Mouse (Mus musculus): ENCODE data around the gene Fam89a. TPM values are rescaled to one million over a fixed set of nuclear protein-coding genes. Genes with fewer than 3 reads are reported as not detected.
A peak's percentile ranks its signal among the peaks of the same experiment; 100 is the strongest.

Gene Fam89a
- 0.90 and 1.9 TPM in 2 replicates for polyA plus RNA-seq (2015; fragmentation: Nextera tagmentation; extraction: Ambion mirVana)

- Histone ChIP-seq H3K27me3 (replicated peaks; ENCODE audit: control insufficient read depth, insufficient read depth, low read length) (peaks cover 38% of the 10 kb centered on the region), H3K4me2 (ENCODE audit: low read length) (peak within 1 kb of the TSS; percentile 84), H3K27ac (ENCODE audit: low read depth, low read length) (no peak within 1 kb of the TSS), H3K4me3 (ENCODE audit: low read length) (peak within 1 kb of the TSS; percentile 53), H3K36me3 (ENCODE audit: control insufficient read depth, insufficient read depth, low read length) (no peaks in the 10 kb centered on the region), H3K4me1 (ENCODE audit: control insufficient read depth, insufficient read depth, low read depth, low read length) (peaks cover 15% of the 10 kb centered on the region), H3K9me3 (ENCODE audit: control insufficient read depth, low read length) (no peaks in the 10 kb centered on the region), H3K9ac (ENCODE audit: low read depth, low read length) (peak within 1 kb of the TSS; percentile 57)
- peak; percentile 41 for ATAC-seq
- WGBS = under 1% methylated on average over 35 of the region's 41 CpGs
These were observed at the start of gene Fam89a for GRCm38 (mm10) chr8:124751709-124752173. TSS of gene Fam89a (minus strand) at chr8:124751832.

DNA sequence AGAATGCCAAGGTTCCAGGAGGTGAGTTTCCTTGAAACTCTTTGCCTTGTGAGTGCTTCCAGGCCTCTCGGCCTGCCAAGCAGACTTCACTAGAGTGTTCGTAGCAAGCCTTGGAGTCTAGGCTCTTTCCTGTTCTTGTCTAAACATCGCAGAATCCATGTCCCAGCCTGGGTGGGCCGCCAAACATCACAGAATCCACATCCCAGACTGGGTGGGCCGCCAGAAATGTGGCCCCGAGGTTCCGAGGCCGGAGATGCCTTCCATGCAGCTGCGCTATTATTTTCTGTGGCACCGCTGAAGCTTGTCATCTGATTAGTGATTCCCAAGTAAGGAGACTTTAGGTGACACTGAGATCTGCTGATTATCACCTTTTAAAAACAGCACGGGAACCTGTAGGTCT, 48.9 kb upstream of the Fam89a start:
- H3K4me2 ChIP-seq (ENCODE audit: low read length) = no peak overlapping the region
- H3K27ac ChIP-seq (ENCODE audit: low read depth, low read length) = no peak overlapping the region
- no peak overlapping the region for H3K9ac ChIP-seq (ENCODE audit: low read depth, low read length)
- H3K36me3 ChIP-seq (ENCODE audit: control insufficient read depth, insufficient read depth, low read length) = peaks cover 2% of the 10 kb centered on the region
- H3K27me3 ChIP-seq (replicated peaks; ENCODE audit: control insufficient read depth, insufficient read depth, low read length) = no peaks in the 10 kb centered on the region
- no peak overlapping the region for H3K4me3 ChIP-seq (ENCODE audit: low read length)
- H3K4me1 ChIP-seq (ENCODE audit: control insufficient read depth, insufficient read depth, low read depth, low read length) = peaks cover 18% of the 10 kb centered on the region
- no peak for ATAC-seq
- WGBS = 46% methylated on average over 11 of the region's 11 CpGs
- H3K9me3 ChIP-seq (ENCODE audit: control insufficient read depth, low read length) = no peaks in the 10 kb centered on the region

DNA sequence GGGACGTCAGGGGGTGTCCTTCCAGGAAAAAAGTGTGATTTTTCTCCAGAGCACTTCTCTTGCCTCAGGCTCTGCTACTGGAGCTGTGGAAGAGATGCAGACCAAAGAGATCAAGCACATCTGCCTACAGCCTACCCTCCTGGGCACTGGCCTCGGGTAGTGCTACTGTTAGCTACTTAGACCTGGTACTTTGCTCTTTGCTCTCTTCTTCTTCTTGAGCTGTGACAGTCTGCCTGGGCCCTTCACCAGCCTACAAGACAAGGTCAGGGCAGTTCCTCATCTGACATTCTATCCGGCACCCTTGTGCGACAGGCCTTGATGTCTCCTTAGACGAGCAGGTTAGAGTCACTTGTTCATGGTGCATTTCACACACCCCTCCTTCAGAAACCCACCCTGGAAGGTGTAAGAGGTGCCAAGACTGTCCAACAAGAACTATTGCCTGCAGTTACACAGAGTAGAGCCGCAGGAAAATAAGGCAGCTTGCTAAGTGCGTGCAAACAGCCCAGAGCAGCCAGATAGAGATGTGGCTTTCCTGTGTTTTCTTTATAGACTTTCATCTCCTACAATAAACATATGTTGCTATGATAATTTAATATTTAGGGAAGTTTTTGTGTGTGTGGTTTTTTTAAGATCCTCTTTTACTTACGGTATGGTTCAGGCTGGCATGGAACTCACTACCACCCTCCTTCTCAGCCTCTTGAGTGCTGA, 44.3 kb upstream of the Fam89a start:
- H3K27me3 ChIP-seq (replicated peaks; ENCODE audit: control insufficient read depth, insufficient read depth, low read length) = no peaks in the 10 kb centered on the region; the same call in 1 of the 2 replicates
- no peaks in the 10 kb centered on the region for H3K9me3 ChIP-seq (ENCODE audit: control insufficient read depth, low read length)
- peak overlapping the region; percentile 91 for H3K9ac ChIP-seq (ENCODE audit: low read depth, low read length)
- H3K4me2 ChIP-seq (ENCODE audit: low read length) = peak overlapping the region; percentile 93
- peaks cover 36% of the 10 kb centered on the region for H3K4me1 ChIP-seq (ENCODE audit: control insufficient read depth, insufficient read depth, low read depth, low read length)
- H3K27ac ChIP-seq (ENCODE audit: low read depth, low read length) = no peak overlapping the region
- peaks cover 2% of the 10 kb centered on the region; the same call in 1 of the 2 replicates for H3K36me3 ChIP-seq (ENCODE audit: control insufficient read depth, insufficient read depth, low read length)
- no peak for ATAC-seq
- H3K4me3 ChIP-seq (ENCODE audit: low read length) = peak overlapping the region; percentile 87
- WGBS = 68% methylated on average over 8 of the region's 8 CpGs

- peaks cover 36% of the 10 kb centered on the region for H3K4me1 ChIP-seq (ENCODE audit: control insufficient read depth, insufficient read depth, low read depth, low read length)
- 0% methylated on average over 15 of the region's 25 CpGs for WGBS
- H3K9ac ChIP-seq (ENCODE audit: low read depth, low read length) = peak overlapping the region; percentile 91
- H3K4me3 ChIP-seq (ENCODE audit: low read length) = peak overlapping the region; percentile 87
- ATAC-seq = peak; percentile 32; the same call in 1 of the 2 replicates
- H3K4me2 ChIP-seq (ENCODE audit: low read length) = peak overlapping the region; percentile 93
- no peaks in the 10 kb centered on the region for H3K36me3 ChIP-seq (ENCODE audit: control insufficient read depth, insufficient read depth, low read length)
- peak overlapping the region; percentile 97 for H3K27ac ChIP-seq (ENCODE audit: low read depth, low read length)
- no peaks in the 10 kb centered on the region; the same call in 1 of the 2 replicates for H3K27me3 ChIP-seq (replicated peaks; ENCODE audit: control insufficient read depth, insufficient read depth, low read length)
- H3K9me3 ChIP-seq (ENCODE audit: control insufficient read depth, low read length) = no peaks in the 10 kb centered on the region
These were observed 42.8 kb upstream of the Fam89a start for GRCm38 (mm10) chr8:124794486-124794780.

DNA sequence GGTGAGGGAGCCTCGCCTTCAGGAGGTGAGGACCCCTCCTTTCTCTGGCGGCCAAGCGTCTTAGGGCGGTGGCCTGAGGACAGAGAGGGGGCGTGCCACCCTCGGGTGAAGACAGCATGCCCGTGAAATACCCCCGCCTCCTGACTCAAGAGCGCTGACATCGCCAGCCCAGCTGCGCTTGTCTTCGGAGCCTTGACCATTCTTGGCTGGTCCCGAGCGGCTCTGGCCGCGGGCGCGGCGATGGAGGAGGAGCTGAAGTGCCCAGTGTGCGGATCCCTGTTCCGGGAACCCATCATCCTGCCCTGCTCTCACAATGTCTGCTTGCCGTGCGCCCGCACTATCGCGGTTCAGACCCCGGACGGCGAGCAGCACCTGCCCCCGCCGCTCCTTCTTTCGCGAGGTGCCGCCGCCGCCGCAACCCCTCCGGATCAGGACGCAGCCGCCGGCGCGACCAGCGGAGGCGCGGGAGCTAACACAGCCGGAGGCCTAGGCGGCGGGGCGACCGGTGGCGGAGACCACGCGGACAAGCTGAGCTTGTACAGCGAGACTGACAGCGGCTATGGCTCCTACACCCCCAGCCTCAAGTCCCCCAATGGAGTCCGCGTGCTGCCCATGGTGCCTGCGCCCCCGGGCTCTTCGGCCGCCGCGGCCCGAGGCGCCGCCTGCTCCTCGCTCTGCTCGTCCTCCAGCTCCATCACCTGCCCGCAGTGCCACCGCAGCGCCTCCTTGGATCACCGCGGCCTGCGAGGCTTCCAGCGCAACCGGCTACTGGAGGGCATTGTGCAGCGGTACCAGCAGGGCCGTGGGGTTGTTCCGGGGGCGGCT, 42.2 kb upstream of the Fam89a start:
- H3K27ac ChIP-seq (ENCODE audit: low read depth, low read length) = peak overlapping the region; percentile 97
- ATAC-seq = peak; percentile 18
- peak overlapping the region; percentile 91 for H3K9ac ChIP-seq (ENCODE audit: low read depth, low read length)
- peaks cover 36% of the 10 kb centered on the region for H3K4me1 ChIP-seq (ENCODE audit: control insufficient read depth, insufficient read depth, low read depth, low read length)
- WGBS = under 1% methylated on average over 46 of the region's 81 CpGs
- peak overlapping the region; percentile 93 for H3K4me2 ChIP-seq (ENCODE audit: low read length)
- H3K4me3 ChIP-seq (ENCODE audit: low read length) = peak overlapping the region; percentile 87
- no peaks in the 10 kb centered on the region; the same call in 1 of the 2 replicates for H3K27me3 ChIP-seq (replicated peaks; ENCODE audit: control insufficient read depth, insufficient read depth, low read length)
- no peaks in the 10 kb centered on the region for H3K36me3 ChIP-seq (ENCODE audit: control insufficient read depth, insufficient read depth, low read length)
- no peaks in the 10 kb centered on the region for H3K9me3 ChIP-seq (ENCODE audit: control insufficient read depth, low read length)

DNA sequence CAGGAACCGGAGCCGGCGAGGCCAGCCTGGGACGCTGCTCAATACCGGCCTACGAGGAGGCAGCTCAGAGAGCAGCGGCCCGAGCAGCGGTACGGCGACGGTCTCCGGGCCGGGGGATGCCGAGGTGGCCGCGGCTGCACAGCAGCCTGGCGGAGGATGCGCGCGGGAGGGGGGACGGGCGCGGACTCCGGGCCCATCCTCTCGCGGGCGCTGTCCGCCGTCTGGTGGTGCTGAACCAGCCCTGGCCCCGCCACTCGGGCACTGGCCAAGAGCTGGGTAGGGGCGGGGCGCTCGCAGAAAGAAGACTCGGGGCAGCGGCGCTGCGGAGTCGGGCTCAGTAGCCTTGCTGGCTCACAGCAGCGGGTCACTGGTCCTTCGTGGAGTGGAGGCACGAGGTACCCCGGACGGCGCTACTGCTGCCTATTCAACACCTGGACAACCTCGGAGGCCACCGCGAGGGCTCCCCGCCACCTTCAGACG, 41.6 kb upstream of the Fam89a start:
- H3K36me3 ChIP-seq (ENCODE audit: control insufficient read depth, insufficient read depth, low read length) = no peaks in the 10 kb centered on the region
- H3K27ac ChIP-seq (ENCODE audit: low read depth, low read length) = peak overlapping the region; percentile 97
- WGBS = under 1% methylated on average over 47 of the region's 51 CpGs
- peak overlapping the region; percentile 93 for H3K4me2 ChIP-seq (ENCODE audit: low read length)
- H3K4me1 ChIP-seq (ENCODE audit: control insufficient read depth, insufficient read depth, low read depth, low read length) = peaks cover 36% of the 10 kb centered on the region
- peak overlapping the region; percentile 91 for H3K9ac ChIP-seq (ENCODE audit: low read depth, low read length)
- peak; percentile 70 for ATAC-seq
- H3K9me3 ChIP-seq (ENCODE audit: control insufficient read depth, low read length) = no peaks in the 10 kb centered on the region
- peak overlapping the region; percentile 87 for H3K4me3 ChIP-seq (ENCODE audit: low read length)
- H3K27me3 ChIP-seq (replicated peaks; ENCODE audit: control insufficient read depth, insufficient read depth, low read length) = no peaks in the 10 kb centered on the region; the same call in 1 of the 2 replicates

DNA sequence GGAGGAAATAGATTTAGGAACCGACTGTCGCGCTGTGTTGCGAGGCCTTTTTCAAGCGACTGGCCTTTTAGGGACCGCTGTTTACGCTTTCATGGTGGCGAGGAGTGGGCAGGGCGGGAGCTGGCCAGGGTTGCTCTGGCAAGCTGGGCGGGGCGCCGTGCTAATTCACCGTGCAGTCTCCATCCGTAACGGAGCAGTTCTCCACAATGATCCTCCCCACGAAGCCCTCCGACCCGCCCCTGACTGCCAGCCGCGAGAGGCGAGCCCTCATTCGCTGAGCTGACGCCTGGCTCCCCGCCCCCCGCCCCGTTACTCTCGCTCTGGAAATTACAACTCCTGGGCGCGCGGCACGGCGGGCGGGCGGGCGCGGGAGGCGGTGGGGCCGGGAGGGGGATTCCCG, 41.1 kb upstream of the Fam89a start, which contains the start of gene Trim67:
Gene Trim67 (plus strand): TSS at position 385 of the 400 bp plus-strand sequence.
- Histone ChIP-seq H3K27ac (ENCODE audit: low read depth, low read length) (peak within 1 kb of the TSS; percentile 97), H3K9ac (ENCODE audit: low read depth, low read length) (peak within 1 kb of the TSS; percentile 91), H3K27me3 (replicated peaks; ENCODE audit: control insufficient read depth, insufficient read depth, low read length) (no peaks in the 10 kb centered on the region; the same call in 1 of the 2 replicates), H3K9me3 (ENCODE audit: control insufficient read depth, low read length) (no peaks in the 10 kb centered on the region), H3K4me3 (ENCODE audit: low read length) (peak within 1 kb of the TSS; percentile 87), H3K36me3 (ENCODE audit: control insufficient read depth, insufficient read depth, low read length) (no peaks in the 10 kb centered on the region), H3K4me2 (ENCODE audit: low read length) (peak within 1 kb of the TSS; percentile 93), H3K4me1 (ENCODE audit: control insufficient read depth, insufficient read depth, low read depth, low read length) (peaks cover 36% of the 10 kb centered on the region)
- peak; percentile 93 for ATAC-seq
- 0% methylated on average over 38 of the region's 39 CpGs for WGBS

- peak overlapping the region; percentile 91 for H3K9ac ChIP-seq (ENCODE audit: low read depth, low read length)
- H3K4me3 ChIP-seq (ENCODE audit: low read length) = peak overlapping the region; percentile 87
- H3K27me3 ChIP-seq (replicated peaks; ENCODE audit: control insufficient read depth, insufficient read depth, low read length) = no peaks in the 10 kb centered on the region; the same call in 1 of the 2 replicates
- H3K4me1 ChIP-seq (ENCODE audit: control insufficient read depth, insufficient read depth, low read depth, low read length) = peaks cover 33% of the 10 kb centered on the region
- no peaks in the 10 kb centered on the region for H3K9me3 ChIP-seq (ENCODE audit: control insufficient read depth, low read length)
- under 1% methylated on average over 32 of the region's 32 CpGs for WGBS
- ATAC-seq = peak; percentile 44
- no peaks in the 10 kb centered on the region for H3K36me3 ChIP-seq (ENCODE audit: control insufficient read depth, insufficient read depth, low read length)
- peak overlapping the region; percentile 97 for H3K27ac ChIP-seq (ENCODE audit: low read depth, low read length)
- H3K4me2 ChIP-seq (ENCODE audit: low read length) = peak overlapping the region; percentile 93
These were observed 40.6 kb upstream of the Fam89a start for GRCm38 (mm10) chr8:124792186-124792585.
